Mouse (Mus musculus) urinary bladder, postnatal 25 days (tissue): ENCODE data around the gene Acat2.
A peak's percentile ranks its signal among the peaks of the same experiment; 100 is the strongest.
"Not testable (repeated sequence)": the region's sequence is repeated elsewhere in the genome, so short reads cannot be mapped to it uniquely, and the experiment has no call there.

Source experiments
- DNase-seq: peaks from one replicate; pipeline ENCODE4 v3.0.0; 2022; ENCODE audit warnings: low spot score

The Acat2 gene

DNA sequence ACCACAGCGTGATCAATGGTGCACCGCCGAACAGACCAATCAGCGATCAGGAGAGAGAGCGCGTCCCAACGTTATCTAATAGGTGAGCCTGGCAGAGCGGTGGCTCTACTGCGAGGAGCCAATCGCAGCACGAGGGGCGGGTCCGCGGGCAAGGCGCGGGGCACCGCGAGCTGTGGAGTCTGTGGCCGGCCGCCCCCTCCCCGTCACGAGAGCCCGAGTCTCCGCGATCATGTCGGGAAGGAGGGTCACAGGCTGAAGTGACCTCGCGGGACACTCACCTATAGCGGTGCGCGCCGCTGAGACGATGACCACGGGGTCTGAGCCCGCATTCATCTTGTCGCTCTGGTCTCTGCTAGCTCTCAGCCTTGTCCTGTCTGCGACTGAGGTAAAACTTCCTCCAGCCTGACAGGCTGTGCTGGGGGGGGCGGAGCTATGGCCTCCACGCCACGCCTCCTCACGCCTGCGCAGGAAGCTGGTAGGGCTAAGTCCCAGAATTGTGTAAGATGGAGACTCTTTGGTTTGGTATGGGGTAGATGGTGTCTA, at the start of gene Acat2:
Gene Acat2 (minus strand): TSS at position 417 of the 543 bp plus-strand sequence.
- DNase-seq, result peak; percentile 90

DNA sequence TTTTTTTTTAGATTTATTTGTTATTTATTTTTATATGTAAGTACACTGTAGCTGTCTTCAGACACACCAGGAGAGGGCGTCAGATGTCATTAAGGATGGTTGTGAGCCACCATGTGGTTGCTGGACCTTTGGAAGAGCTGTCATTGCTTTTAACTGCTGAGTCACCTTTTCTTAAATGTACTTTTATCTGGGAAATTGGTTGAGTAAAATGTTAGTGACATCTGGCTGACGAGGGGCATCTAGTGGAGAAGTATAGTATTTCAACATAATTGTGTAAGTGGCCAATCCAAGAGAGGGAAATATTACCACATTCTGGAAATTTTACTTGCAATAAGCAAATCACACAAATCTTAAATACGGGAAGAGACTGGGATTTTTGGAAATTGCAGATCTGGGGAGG, 49.3 kb upstream of the Acat2 start:
- DNase-seq, result no peak

DNA sequence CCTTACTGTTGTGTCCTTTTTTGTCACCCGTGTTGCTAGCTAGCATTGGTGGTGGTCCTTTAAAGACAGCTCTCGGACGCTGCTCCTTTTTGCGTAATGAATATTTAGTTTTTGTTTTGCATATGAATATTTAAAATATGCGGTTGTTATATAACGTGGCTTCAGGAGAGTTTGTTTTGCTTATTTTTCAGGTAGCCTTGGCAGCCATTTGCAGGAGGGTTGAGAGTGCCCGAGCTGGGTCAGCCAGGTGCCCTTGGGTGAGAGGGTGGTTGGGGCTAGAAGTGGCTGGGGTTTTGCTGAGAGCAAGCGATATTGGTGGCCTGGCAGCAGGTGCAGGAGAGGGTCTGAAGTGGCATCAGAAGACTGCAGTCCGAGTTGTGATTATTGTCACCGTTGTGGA, 48.0 kb upstream of the Acat2 start:
- DNase-seq, result no peak

DNA sequence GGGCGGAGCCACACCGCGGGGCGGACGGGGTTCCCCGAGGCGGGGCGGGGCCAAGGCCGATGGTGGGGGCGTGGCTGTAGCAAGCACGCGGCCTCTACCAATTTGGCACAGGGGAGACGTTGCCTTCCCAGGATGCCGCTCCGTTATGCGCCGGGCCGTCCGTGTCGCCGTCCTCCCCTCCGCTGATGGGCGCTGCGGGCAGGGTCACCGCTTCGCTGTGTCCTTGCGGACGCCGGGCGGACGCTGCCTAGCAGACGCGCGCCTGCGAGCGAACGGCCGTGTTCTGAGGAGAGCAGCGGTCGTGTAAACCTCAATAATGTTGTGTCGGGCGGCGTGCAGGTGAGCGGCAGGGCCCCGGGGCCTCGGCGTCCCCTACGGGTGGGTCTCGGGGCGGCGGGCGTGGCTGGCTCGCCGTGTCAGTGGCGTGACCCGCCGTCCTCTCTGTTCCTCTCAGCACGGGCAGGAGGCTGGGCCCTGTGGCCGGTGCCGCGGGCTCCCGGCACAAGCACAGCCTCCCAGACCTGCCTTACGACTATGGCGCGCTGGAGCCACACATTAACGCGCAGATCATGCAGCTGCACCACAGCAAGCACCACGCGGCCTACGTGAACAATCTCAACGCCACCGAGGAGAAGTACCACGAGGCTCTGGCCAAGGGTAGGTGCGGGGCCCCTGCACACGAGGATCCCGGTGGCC, 47.3 kb upstream of the Acat2 start:
- peak; percentile 99 for DNase-seq

DNA sequence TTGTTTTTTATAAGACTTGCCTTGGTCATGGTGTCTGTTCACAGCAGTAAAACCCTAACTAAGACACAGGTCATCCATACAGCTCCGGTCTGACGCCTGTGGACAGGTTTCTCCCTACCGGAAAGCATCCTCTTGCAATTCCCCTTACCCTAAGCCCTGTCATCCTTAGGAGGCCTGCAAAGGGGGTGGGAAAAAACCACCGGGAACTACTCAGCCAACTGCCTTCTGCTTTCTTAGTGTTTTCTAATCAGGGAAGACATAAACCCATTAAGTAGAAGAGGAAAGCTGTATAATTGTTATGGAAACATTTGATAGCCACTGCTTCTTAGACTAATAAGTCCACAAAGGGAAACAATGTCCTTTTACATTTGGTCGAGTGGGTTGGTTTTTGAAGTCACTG, 46.4 kb upstream of the Acat2 start:
- no peak for DNase-seq

DNA sequence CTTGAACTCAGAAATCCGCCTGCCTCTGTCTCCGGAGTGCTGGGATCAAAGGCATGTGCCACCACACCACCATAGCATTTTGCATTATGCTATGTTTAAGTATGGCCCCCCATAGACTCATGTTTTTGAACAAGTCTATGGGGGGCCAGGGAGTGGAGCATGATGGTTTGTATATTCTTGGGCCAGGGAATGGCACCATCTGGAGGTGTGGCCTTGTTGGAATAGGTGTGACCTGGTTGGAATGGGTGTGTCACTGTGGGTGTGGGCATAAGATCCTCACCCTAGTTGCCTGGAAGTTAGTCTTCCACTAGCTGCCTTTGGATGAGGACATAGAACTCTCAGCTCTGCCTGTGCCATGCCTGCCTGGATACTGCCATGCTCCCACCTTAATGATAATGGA, 46.0 kb upstream of the Acat2 start, which contains the start of gene Sod2:
Gene Sod2 (plus strand): TSS at position 301 of the 400 bp plus-strand sequence.
- DNase-seq, result not testable (repeated sequence)

DNA sequence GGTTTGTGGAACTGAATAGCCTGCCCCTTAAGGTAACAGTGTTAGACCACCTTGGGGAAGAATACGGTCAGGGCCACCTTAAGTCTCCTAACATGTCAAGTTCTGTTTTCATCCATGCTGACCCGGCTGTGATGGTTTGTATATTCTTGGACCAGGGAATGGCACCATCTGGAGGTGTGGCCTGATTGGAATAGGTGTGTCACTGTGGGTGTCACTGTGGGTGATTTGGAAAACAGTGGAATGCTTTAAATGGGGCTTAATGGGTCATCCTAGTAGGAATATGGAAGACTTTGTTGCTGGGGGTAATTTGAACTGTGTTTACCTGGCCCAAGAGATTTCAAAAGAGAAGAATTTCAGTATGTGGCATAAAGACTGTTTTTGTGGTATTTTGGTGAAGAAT, 43.9 kb upstream of the Acat2 start:
- DNase-seq, result not testable (repeated sequence)

DNA sequence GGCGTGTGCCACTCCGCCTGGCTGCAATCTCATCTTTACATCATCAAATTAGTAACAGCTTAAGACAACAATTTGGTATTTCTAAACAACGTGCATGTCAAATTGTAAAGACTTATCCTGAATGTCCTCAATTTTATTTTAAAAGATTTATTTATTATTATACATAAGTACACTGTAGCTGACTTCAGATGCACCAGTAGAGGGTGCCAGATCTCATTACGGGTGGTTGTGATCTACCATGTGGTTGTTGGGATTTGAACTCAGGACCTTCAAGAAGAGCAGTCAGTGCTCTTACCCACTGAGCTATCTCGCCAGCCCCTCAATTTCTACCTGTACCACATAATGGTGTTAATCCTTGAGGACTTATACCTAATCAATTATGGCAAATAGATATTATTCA, 41.7 kb upstream of the Acat2 start:
- not testable (repeated sequence) for DNase-seq

DNA sequence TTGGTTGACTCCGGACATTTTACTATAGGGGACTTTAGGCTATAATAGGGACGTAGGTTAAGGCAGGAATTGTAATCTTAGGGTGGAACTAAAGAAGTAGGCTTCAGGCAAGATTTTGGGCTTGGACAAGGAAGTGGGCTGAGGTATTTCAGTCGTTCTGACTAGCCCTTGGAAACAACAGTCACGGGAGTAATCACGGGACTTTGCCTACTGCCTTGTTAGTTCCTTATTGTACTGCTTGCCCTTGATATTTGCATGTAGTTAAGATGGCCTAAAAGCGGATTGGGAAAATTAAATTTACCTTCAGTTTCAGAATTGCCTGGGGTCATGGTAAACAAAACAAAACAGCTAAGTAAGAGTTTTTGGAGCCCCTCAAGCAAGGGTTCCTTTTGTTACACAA, 38.5 kb upstream of the Acat2 start:
- no peak for DNase-seq

DNA sequence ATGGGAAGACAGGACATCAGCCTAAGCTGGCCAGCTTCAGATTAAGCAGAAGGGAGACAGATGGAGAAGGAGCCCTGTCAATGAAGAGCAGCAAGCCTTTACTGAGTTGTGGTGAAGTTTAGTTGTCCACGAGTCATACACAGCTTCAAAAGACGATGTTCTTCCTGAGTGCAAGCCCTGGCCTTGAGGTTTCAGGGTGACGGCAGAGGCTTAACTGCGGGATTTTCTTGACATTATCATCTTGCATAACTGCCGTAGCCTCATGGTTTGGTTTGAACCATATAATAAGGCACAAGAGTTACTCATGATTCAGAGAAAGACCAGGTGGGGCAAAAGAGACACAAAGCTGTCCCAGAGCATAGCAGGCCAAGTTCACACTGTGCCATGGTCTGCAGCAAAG, 37.3 kb upstream of the Acat2 start:
- DNase-seq, result no peak

DNA sequence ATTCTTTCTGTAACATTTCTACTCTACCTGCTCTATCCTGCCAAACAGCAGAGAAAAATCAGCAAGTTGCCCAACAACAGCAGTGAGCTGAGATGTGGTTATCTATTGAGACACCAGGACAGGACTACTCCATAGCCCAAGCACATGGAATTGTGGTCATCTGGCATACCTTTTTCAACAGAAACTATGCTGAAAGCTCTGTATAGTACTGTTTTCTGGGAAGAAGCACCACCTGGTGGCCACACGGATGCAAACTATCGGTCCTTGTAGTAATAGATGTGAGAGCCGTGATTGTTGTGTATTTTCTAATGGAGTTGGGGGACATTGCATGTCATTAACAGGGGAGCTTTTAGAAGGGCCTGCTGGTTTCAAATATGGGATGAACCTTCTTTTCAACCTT, 35.8 kb upstream of the Acat2 start:
- peak; percentile 31 for DNase-seq

DNA sequence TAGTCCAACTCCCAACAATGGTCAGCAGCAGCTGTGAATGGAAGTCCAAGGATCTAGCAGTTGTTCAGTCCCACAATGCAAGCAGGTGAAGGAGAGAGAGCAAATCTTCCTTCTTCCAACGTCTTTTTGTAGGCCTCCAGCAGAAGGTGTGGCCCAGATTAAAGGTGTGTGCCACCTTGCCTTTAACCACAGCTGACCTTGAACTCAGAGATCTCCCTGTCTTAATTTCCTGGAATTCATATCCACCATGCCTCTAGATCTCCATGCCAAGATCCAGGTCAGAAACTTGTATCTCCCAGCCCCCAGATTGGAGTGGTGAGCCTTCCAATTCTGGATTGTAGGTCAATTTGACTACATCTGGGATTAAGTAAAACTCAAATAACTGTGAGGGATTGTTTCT, 33.5 kb upstream of the Acat2 start, which contains the start of gene Wtap:
Gene Wtap (minus strand): TSS at position 101 of the 400 bp plus-strand sequence.
- DNase-seq, result no peak

DNA sequence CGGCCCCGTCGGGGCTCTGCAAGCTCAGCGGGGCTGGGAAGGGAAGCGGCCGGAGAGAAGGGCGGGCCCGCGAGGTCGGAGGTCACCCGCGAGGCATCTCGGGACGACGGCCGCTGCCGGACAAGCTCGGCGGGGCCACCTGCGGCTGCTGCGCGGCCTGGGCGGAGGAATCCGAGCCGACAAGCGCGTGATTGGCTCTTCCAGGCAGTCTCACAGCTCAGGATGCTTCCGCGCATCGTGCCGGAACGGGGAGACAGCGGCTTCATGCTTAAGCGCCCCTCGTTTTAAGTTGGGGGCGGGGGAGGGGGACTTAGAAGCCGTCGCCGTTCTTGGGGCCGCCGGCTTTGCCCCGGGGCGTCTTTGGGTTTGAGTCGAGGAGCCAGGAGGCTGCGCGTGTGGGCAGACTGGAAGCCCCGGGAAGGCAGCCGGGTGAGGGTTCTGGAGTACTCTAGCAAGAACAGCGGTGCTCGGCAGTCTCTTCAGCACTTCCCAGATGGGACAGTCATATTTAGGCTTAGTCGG, 32.0 kb upstream of the Acat2 start:
- DNase-seq, result peak; percentile 91

DNA sequence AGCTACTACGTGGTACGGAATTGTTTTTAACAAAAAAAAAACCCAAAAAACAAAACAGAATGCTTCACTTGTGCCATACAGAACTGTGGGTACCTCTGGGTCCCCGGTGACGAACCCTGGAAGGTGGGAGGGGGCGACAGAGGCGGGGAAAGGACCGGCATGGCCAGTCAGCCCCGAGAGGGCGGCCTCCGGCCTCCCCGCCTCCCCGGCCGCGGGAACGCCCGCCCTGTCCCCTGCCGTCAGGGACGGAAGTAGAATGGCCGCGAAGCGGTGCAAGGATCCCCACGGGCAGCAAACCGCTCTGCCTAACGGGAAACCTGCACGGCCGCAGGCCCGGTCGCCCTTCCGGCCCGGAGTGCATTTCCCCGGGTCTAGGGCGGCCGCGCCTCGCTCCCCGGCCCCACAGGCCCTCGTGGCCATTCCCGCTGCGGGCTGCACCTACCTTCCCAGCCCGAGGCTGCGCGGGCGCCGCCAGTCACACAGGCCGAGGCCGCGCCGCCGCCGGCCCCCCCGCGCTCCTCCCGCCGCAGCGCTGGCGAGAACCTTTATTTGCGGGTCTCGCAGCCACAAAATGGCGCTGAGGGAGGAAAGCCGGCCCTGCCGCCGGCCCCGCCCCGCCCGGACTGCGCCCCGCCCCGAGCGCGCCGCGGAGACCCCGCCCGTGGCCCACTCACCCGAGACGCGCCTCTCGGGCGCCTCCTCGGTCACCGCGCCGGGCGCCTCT, 31.2 kb upstream of the Acat2 start:
- DNase-seq, result peak; percentile 84

DNA sequence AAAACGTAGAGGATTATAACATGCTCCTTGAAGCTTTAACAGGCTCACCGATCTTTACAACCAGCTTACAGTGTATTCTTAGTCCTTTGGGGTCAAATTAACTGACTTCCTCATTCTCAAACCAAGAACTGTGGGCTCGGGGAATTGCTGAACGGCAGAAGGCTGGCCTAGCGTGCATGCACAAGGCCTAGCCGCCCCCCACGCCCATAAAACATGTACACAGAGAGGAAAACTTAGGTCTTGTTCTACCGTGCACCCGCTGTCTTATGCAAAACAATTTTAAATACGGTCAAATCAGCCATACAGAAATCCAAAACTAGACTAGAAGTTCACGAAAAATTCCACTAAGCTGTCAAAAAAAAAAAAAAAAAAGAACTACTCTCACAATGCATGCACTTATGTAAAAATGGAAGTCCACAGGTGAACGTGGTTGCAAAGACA, 30.7 kb upstream of the Acat2 start:
- no peak for DNase-seq

DNA sequence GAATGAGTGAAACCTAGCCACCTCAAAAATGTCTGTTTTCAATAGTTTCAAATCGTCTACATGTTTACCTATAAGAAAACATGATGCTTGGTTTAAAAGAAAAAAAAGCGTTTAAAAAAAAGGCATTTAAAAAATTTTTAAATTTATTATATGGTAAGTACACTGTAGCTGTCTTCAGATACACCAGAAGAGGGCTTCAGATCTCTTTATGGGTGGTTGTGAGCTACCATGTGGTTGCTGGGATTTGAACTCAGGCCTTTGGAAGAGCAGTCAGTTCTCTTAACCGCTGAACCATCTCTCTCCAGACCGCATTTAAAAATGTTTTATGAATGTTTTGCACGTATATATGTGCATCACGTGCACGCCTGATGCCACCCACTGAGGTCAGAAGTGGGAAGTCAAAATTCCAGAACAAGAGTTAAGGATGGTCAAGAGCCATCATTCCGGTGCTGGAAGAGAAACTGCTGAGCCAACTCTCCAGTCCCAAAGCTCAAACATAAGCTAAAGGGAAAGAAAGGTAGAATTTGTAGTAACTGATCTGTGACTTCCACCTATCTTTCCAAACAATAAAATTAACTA, 30.1 kb upstream of the Acat2 start:
- DNase-seq, result no peak

DNA sequence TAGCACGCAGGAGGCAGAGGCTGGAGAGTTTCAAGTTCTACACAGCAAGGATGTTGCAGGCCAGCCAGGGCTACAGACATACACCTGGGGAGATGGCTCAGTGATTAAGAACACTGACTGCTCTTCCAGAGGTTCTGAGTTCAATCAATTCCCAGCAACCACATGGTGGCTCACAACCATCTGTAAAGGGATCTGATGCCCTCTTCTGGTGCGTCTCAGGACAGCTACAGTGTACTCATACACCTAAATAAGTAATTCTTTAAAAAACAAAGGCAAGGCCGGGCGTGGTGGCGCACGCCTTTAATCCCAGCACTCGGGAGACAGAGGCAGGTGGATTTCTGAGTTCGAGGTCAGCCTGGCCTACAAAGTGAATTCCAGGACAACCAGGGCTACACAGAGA, 27.5 kb upstream of the Acat2 start:
- not testable (repeated sequence) for DNase-seq

DNA sequence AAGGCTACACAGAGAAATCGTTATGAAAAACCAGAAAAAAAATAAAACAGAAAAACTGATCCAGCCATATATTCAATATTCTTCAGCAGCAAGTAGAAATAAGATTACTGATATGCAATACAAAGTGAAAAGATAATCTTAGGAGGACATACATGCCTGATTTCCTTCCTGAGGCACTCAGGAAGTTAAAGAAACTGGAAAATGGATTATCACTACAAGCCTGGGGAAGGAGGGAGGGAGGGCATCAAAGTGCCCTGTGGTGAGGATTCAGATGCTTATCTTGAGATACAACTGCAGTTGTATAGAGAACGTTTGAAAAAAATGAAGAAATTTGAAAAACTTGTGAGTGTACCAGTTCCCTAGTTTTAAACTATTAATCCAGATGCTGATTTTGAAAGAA, 23.4 kb upstream of the Acat2 start:
- DNase-seq, result no peak

DNA sequence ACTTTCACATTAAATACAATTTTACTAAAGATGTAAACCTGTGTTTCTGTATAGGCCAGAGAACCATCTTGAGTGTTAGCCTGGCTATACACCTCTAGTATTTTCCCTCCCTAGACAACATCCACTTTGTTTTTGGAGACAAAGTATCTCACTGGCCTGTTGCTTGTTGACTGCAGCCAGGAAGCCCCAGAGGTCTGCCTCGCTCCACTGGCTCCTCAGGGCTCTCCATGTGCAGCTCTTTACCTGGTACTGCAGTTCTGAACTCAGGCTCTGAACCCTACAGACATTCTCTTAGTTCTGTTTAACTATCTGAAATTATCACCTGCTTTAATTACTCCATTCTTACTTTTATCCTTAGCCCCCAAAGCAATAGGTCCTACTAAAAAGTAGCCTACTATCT, 18.0 kb upstream of the Acat2 start:
- DNase-seq, result no peak

DNA sequence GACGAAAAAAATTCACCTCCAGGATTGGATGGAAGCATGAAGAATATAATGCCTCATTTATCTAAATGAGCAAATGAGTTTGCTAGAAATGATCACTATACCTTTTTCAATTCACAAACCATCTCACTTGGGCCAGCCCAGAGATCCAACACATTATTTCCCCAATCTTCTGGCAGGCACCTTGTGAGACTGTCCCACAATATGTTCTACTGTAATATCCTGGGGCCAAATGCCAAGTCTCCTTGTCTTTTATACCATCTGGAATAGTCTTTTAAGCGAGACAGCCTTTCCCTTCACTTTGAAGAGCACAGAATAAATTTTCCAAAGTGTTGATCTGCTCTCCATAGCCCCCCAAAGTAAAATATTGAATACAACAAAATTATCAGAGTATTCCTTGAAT, 13.3 kb upstream of the Acat2 start:
- DNase-seq, result no peak

DNA sequence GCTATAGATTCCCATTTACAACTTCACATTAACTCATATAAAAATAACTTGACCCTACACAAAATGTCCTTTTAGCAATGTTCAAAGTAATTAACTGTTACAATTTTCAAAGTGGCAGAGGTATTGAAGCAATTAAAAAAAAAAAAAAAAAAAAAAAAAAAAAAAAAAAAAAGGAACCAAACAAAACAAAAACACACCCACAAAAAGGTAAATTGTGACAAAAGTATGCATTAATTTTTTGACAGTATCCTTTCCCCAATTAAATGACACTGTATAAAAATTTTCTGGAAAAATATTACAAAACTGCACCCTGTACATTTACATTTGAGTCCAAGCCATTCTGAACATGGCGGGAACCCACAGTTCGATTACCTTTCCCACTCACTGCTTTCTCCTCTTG, 6.6 kb upstream of the Acat2 start:
- DNase-seq, result no peak

DNA sequence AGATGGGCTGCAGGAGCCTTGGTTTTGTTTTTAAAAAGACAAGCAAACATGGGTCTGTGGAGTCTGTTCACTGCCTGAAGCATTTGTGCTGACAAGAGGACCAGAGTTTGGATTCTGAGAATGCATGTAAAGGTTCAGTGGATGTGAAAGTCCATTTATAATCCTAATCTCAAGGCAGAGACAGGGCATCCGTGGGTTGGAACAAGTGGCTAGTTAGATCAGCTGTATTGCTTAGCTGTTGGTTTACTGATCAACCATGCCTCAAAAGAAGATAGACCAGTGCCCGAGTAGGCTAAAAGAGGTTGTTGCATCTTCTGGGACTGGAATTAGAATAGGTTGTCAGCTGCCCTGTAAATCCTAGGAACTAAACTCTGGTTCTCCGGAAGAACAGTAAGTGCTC, 2.9 kb upstream of the Acat2 start:
- no peak for DNase-seq

DNA sequence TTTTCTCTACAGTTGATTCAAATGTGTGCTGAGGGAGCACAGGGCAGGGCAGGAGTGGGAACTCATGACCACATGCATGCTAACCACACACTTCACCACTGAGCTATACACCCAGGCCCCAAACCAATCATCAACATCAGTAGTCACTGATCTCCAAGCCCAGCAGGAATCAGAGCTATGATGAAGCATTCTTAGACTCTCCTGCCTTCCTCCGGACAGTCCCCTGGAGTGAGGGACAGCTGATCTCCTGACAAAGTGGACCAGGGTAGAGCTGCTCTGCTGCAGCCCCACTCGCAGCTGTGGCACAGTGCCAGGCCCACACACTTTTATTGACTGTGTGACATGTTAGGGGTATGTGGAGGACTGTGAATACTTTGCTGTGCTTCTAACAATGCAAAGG, 1.2 kb downstream of the Acat2 start:
- DNase-seq, result not testable (repeated sequence)
